Comparison of ENCODE assay signal across 13 mouse cellular contexts in the genomic region with DNA sequence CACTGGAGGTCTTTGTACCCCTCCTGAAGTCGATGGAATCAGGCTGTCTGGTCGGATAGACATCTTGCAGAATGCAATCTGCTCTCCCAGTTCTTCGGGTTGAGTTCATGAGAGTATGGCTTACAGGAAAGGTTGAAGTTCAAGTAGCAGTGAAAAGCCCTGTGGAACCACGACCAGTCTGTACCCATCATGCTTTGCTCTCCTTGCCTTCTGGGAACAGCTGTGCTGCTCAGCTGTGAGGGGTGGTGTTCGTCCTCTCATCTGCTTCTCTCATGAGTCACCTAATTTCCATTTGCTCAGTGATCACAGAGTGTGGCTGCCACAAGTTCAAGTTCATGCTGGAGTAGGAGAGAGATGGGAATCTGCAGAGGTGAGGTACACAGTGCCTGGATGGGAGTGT.
DNase-seq lines count a peak whose midpoint lies in the region; ATAC-seq and TF ChIP-seq lines count a peak whose summit lies in the region.
"Had no signal": no experiment of that assay in that cellular context is flagged by ENCODE, and none has a peak within 500 bp of the region (broad histone marks: within the 10 kb centered on the region; RNA-seq: fewer than 3 reads in every experiment).

No protein-coding gene starts in this region.

- no peaks in the 10 kb centered on the region for H3K36me3 ChIP-seq in embryonic facial prominence, embryonic 11.5 days (replicated peaks; ENCODE audit: control insufficient read depth, insufficient read depth, low read depth, low read length)
- no peaks in the 10 kb centered on the region for H3K36me3 ChIP-seq in embryonic facial prominence, embryonic 10.5 days (replicated peaks)
- no peaks in the 10 kb centered on the region for H3K36me3 ChIP-seq in kidney, postnatal 0 days (ENCODE audit: insufficient read depth, low read length)
- no peaks in the 10 kb centered on the region for H3K36me3 ChIP-seq in stomach, embryonic 16.5 days (ENCODE audit: control insufficient read depth, insufficient read depth, low read length)
- no peaks in the 10 kb centered on the region for H3K36me3 ChIP-seq in stomach, postnatal 0 days (ENCODE audit: control insufficient read depth, insufficient read depth, low read length)
- H3K36me3 ChIP-seq: embryonic facial prominence, embryonic 13.5 days; liver, embryonic 15.5 days had no signal

- WGBS in embryonic facial prominence, embryonic 11.5 days = 55% methylated on average over 5 of the region's 5 CpGs
- WGBS in embryonic facial prominence, embryonic 10.5 days = 64% methylated on average over 5 of the region's 5 CpGs
- WGBS in kidney, postnatal 0 days = 43% methylated on average over 5 of the region's 5 CpGs
- 44% methylated on average over 5 of the region's 5 CpGs for WGBS in stomach, embryonic 16.5 days
- 50% methylated on average over 5 of the region's 5 CpGs for WGBS in stomach, postnatal 0 days

- H3K9ac ChIP-seq in embryonic facial prominence, embryonic 11.5 days (replicated peaks; ENCODE audit: low read length) = no peak overlapping the region
- no peak overlapping the region for H3K9ac ChIP-seq in kidney, postnatal 0 days (ENCODE audit: low read depth, low read length)
- no peak overlapping the region for H3K9ac ChIP-seq in stomach, embryonic 16.5 days (ENCODE audit: low read length)
- H3K9ac ChIP-seq in stomach, postnatal 0 days (ENCODE audit: low read length) = no peak overlapping the region
- H3K9ac ChIP-seq: embryonic facial prominence, embryonic 13.5 days; liver, embryonic 15.5 days had no signal

- no peaks in the 10 kb centered on the region for H3K9me3 ChIP-seq in embryonic facial prominence, embryonic 11.5 days (replicated peaks; ENCODE audit: control insufficient read depth, low read length)
- no peaks in the 10 kb centered on the region for H3K9me3 ChIP-seq in embryonic facial prominence, embryonic 10.5 days
- H3K9me3 ChIP-seq in kidney, postnatal 0 days (replicated peaks; ENCODE audit: low read length) = no peaks in the 10 kb centered on the region
- H3K9me3 ChIP-seq in stomach, embryonic 16.5 days (replicated peaks; ENCODE audit: control insufficient read depth, low read length) = no peaks in the 10 kb centered on the region
- no peaks in the 10 kb centered on the region for H3K9me3 ChIP-seq in stomach, postnatal 0 days (ENCODE audit: control insufficient read depth, low read length)
- H3K9me3 ChIP-seq: embryonic facial prominence, embryonic 13.5 days; liver, embryonic 15.5 days had no signal

- no peak for TF ChIP-seq EP300 in stomach, postnatal 0 days (optimal IDR thresholded peaks at IDR 0.05)

- no peaks in the 10 kb centered on the region for H3K27me3 ChIP-seq in embryonic facial prominence, embryonic 11.5 days (ENCODE audit: control insufficient read depth, insufficient read depth, low read length)
- no peaks in the 10 kb centered on the region for H3K27me3 ChIP-seq in embryonic facial prominence, embryonic 10.5 days (replicated peaks; ENCODE audit: low read depth, poor library complexity, severe bottlenecking)
- no peaks in the 10 kb centered on the region for H3K27me3 ChIP-seq in kidney, postnatal 0 days (ENCODE audit: insufficient read depth, low read length)
- no peaks in the 10 kb centered on the region for H3K27me3 ChIP-seq in stomach, embryonic 16.5 days (ENCODE audit: control insufficient read depth, insufficient read depth, low read length)
- no peaks in the 10 kb centered on the region for H3K27me3 ChIP-seq in stomach, postnatal 0 days (ENCODE audit: control insufficient read depth, insufficient read depth, low read length)
- H3K27me3 ChIP-seq: embryonic facial prominence, embryonic 13.5 days; liver, embryonic 15.5 days had no signal

- H3K4me3 ChIP-seq in embryonic facial prominence, embryonic 11.5 days (ENCODE audit: low read depth, low read length) = no peak overlapping the region
- H3K4me3 ChIP-seq in embryonic facial prominence, embryonic 10.5 days = no peak overlapping the region
- H3K4me3 ChIP-seq in kidney, postnatal 0 days (replicated peaks; ENCODE audit: low read depth, low read length) = no peak overlapping the region
- no peak overlapping the region for H3K4me3 ChIP-seq in stomach, embryonic 16.5 days (replicated peaks; ENCODE audit: low read length)
- no peak overlapping the region for H3K4me3 ChIP-seq in stomach, postnatal 0 days (ENCODE audit: low read depth, low read length)
- H3K4me3 ChIP-seq: embryonic facial prominence, embryonic 13.5 days; liver, embryonic 15.5 days had no signal

- H3K4me2 ChIP-seq in embryonic facial prominence, embryonic 11.5 days (ENCODE audit: low read depth, low read length) = no peak overlapping the region
- no peak overlapping the region for H3K4me2 ChIP-seq in kidney, postnatal 0 days (ENCODE audit: low read length)
- H3K4me2 ChIP-seq in stomach, embryonic 16.5 days (ENCODE audit: low read depth, low read length) = no peak overlapping the region
- no peak overlapping the region for H3K4me2 ChIP-seq in stomach, postnatal 0 days (replicated peaks; ENCODE audit: low read depth)
- H3K4me2 ChIP-seq: embryonic facial prominence, embryonic 13.5 days; liver, embryonic 15.5 days had no signal

- DNase-seq in embryonic facial prominence, embryonic 11.5 days (ENCODE audit: low spot score) = no peak
- DNase-seq in embryonic facial prominence, embryonic 10.5 days (ENCODE audit: low spot score) = no peak
- peak; percentile 52 for DNase-seq in kidney, postnatal 0 days (ENCODE audit: low spot score)
- no peak for DNase-seq in kidney, postnatal 25 days
- DNase-seq in stomach, postnatal 0 days (ENCODE audit: low spot score) = no peak
- no peak for DNase-seq in frontal cortex, postnatal 25 days (ENCODE audit: low spot score in 2 of 2)
- DNase-seq in cerebellum, adult 18-20 months = no peak
- DNase-seq: B cell, adult 2 months; cerebellum, adult 8-10 months had no signal

- no peaks in the 10 kb centered on the region for H3K4me1 ChIP-seq in embryonic facial prominence, embryonic 11.5 days (ENCODE audit: control insufficient read depth, insufficient read depth, low read length)
- peaks cover 27% of the 10 kb centered on the region for H3K4me1 ChIP-seq in embryonic facial prominence, embryonic 10.5 days
- 0 out of 2 replicates have a peak, but pooled peaks cover 8% of the 10 kb centered on the region for H3K4me1 ChIP-seq in kidney, postnatal 0 days (replicated peaks; ENCODE audit: insufficient read depth, low read length)
- 0 out of 2 replicates have a peak, but pooled peaks cover 3% of the 10 kb centered on the region for H3K4me1 ChIP-seq in stomach, embryonic 16.5 days (ENCODE audit: control insufficient read depth, insufficient read depth, low read length)
- no peaks in the 10 kb centered on the region for H3K4me1 ChIP-seq in stomach, postnatal 0 days (replicated peaks; ENCODE audit: control insufficient read depth, insufficient read depth)
- H3K4me1 ChIP-seq: liver, embryonic 15.5 days had no signal

- TF ChIP-seq CTCF in kidney, postnatal 0 days (IDR thresholded peaks at IDR 0.05; ENCODE audit: low read depth) = no peak
- no peak for TF ChIP-seq CTCF in stomach, postnatal 0 days (IDR thresholded peaks at IDR 0.05; ENCODE audit: low read depth)

- H3K27ac ChIP-seq in embryonic facial prominence, embryonic 11.5 days (replicated peaks; ENCODE audit: low read depth, low read length) = no peak overlapping the region
- no peak overlapping the region for H3K27ac ChIP-seq in embryonic facial prominence, embryonic 10.5 days (replicated peaks)
- 0 out of 2 replicates have a peak overlapping the region, but pooled peaks have one; percentile 8 for H3K27ac ChIP-seq in kidney, postnatal 0 days
- no peak overlapping the region for H3K27ac ChIP-seq in stomach, embryonic 16.5 days (ENCODE audit: low read length)
- no peak overlapping the region for H3K27ac ChIP-seq in stomach, postnatal 0 days (replicated peaks)
- H3K27ac ChIP-seq: embryonic facial prominence, embryonic 13.5 days; liver, embryonic 15.5 days had no signal

- ATAC-seq in embryonic facial prominence, embryonic 11.5 days (replicated peaks; ENCODE audit: insufficient number of reproducible peaks, low FRiP score, low TSS enrichment, low read depth) = peak; percentile 44; the same call in 1 of the 2 replicates
- no peak for ATAC-seq in kidney, postnatal 0 days (replicated peaks; ENCODE audit: low FRiP score, low read depth)
- ATAC-seq in stomach, embryonic 16.5 days (ENCODE audit: insufficient read depth, low FRiP score) = peak; percentile 47; the same call in 1 of the 2 replicates
- no peak for ATAC-seq in stomach, postnatal 0 days (ENCODE audit: low FRiP score, low TSS enrichment)
- ATAC-seq: inflammation-experienced regulatory T-cells, adult 6 months had no signal

Comparison
In these comparisons a context has a peak if more than half of its experiments do, and no peak if none do; other contexts are left out.
1. ATAC-seq: peak in embryonic facial prominence, embryonic 11.5 days (single experiment) and stomach, embryonic 16.5 days (single experiment); none in kidney, postnatal 0 days (single experiment) and stomach, postnatal 0 days (single experiment).